ENCODE assay signal across 8 mouse cellular contexts in the genomic region with DNA sequence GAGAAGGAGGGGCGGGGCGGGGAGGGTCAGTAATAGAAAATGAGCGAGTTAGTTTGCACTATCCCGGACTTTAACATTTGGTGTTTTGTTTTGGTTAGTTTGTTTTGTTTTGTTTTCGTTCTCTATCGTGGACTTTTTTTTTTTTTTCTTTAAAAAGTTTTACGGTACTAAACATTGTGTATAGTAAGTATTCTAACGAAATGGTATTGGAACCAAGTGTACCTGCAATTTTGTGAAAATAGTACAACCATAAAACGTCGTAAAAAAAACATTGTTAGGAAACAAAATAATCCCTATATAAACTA. TPM values are rescaled to one million over a fixed set of nuclear protein-coding genes. Genes with fewer than 3 reads are reported as not detected.
DNase-seq lines count a peak whose midpoint lies in the region; ATAC-seq and TF ChIP-seq lines count a peak whose summit lies in the region.

Bche (minus strand) TSS at position 6 of the 305 bp plus-strand sequence.

- no peak for TF ChIP-seq CTCF in lung, embryonic 14.5 days (IDR thresholded peaks at IDR 0.05; ENCODE audit: low read depth)
- no peak for TF ChIP-seq CTCF in forebrain, postnatal 0 days (IDR thresholded peaks at IDR 0.05; ENCODE audit: low read depth)
- no peak for TF ChIP-seq CTCF in intestine, postnatal 0 days (IDR thresholded peaks at IDR 0.05; ENCODE audit: low read depth)
- no peak for TF ChIP-seq CTCF in olfactory bulb, adult 2 months (IDR thresholded peaks at IDR 0.05; ENCODE audit: insufficient read depth, low read depth, low read length)

- no peak for DNase-seq in lung, embryonic 14.5 days
- no peak for DNase-seq in lung, postnatal 10 days
- no peak for DNase-seq in forebrain, postnatal 0 days
- DNase-seq in thymus, postnatal 4 days = no peak
- no peak for DNase-seq in layer of hippocampus, adult 9-11 months
- no peak for DNase-seq in thymus, postnatal 0 days (ENCODE audit: low spot score)

- peak within 1 kb of the TSS; percentile 50 for H3K9ac ChIP-seq in lung, embryonic 14.5 days
- H3K9ac ChIP-seq in forebrain, postnatal 0 days = peak within 1 kb of the TSS; percentile 41
- peak within 1 kb of the TSS; percentile 51 for H3K9ac ChIP-seq in intestine, postnatal 0 days (ENCODE audit: low read depth, low read length)

- H3K9me3 ChIP-seq in lung, embryonic 14.5 days (ENCODE audit: low read depth, low read length) = no peaks in the 10 kb centered on the region
- H3K9me3 ChIP-seq in forebrain, postnatal 0 days (ENCODE audit: low read length) = no peaks in the 10 kb centered on the region
- no peaks in the 10 kb centered on the region for H3K9me3 ChIP-seq in intestine, postnatal 0 days (ENCODE audit: control insufficient read depth)

- no peak for ATAC-seq in lung, embryonic 14.5 days (ENCODE audit: insufficient read depth)
- no peak for ATAC-seq in forebrain, postnatal 0 days
- no peak for ATAC-seq in intestine, postnatal 0 days

- no peaks in the 10 kb centered on the region for H3K36me3 ChIP-seq in lung, embryonic 14.5 days (ENCODE audit: insufficient read depth)
- no peaks in the 10 kb centered on the region for H3K36me3 ChIP-seq in forebrain, postnatal 0 days (ENCODE audit: insufficient read depth)
- H3K36me3 ChIP-seq in intestine, postnatal 0 days (ENCODE audit: control insufficient read depth, insufficient read depth) = no peaks in the 10 kb centered on the region

- H3K4me1 ChIP-seq in lung, embryonic 14.5 days (ENCODE audit: insufficient read depth) = no peaks in the 10 kb centered on the region
- no peaks in the 10 kb centered on the region for H3K4me1 ChIP-seq in forebrain, postnatal 0 days (ENCODE audit: insufficient read depth)
- H3K4me1 ChIP-seq in intestine, postnatal 0 days (replicated peaks; ENCODE audit: control insufficient read depth, insufficient read depth, low read length) = no peaks in the 10 kb centered on the region
- peaks cover 6% of the 10 kb centered on the region for H3K4me1 ChIP-seq in olfactory bulb, adult 2 months (ENCODE audit: control insufficient read depth, insufficient read depth, low read length)

- peak within 1 kb of the TSS; percentile 36 for H3K4me3 ChIP-seq in lung, embryonic 14.5 days (ENCODE audit: low read depth, low read length)
- peak within 1 kb of the TSS; percentile 40 for H3K4me3 ChIP-seq in forebrain, postnatal 0 days (ENCODE audit: low read depth, low read length)
- peak within 1 kb of the TSS; percentile 51 for H3K4me3 ChIP-seq in intestine, postnatal 0 days (ENCODE audit: low read depth, low read length)
- peak within 1 kb of the TSS; percentile 52 for H3K4me3 ChIP-seq in olfactory bulb, adult 2 months (ENCODE audit: insufficient read depth, low read depth, low read length)

- TF ChIP-seq POLR2A in olfactory bulb, adult 2 months (IDR thresholded peaks at IDR 0.05; ENCODE audit: insufficient read depth, low read depth, low read length) = no peak

- no peaks in the 10 kb centered on the region for H3K27me3 ChIP-seq in lung, embryonic 14.5 days (ENCODE audit: insufficient read depth, low read length)
- no peaks in the 10 kb centered on the region for H3K27me3 ChIP-seq in forebrain, postnatal 0 days (ENCODE audit: insufficient read depth, low read length)
- H3K27me3 ChIP-seq in intestine, postnatal 0 days (replicated peaks; ENCODE audit: control insufficient read depth, insufficient read depth, low read length) = no peaks in the 10 kb centered on the region

- peak within 1 kb of the TSS; percentile 61 for H3K4me2 ChIP-seq in lung, embryonic 14.5 days
- H3K4me2 ChIP-seq in forebrain, postnatal 0 days (ENCODE audit: low read depth) = peak within 1 kb of the TSS; percentile 74
- peak within 1 kb of the TSS; percentile 68 for H3K4me2 ChIP-seq in intestine, postnatal 0 days (replicated peaks; ENCODE audit: low read depth)

- H3K27ac ChIP-seq in lung, embryonic 14.5 days (ENCODE audit: low read depth) = peak within 1 kb of the TSS; percentile 58; the same call in 1 of the 2 replicates
- H3K27ac ChIP-seq in forebrain, postnatal 0 days (ENCODE audit: low read depth, low read length) = no peak within 1 kb of the TSS
- peak within 1 kb of the TSS; percentile 74 for H3K27ac ChIP-seq in intestine, postnatal 0 days (ENCODE audit: low read depth, low read length)
- no peak within 1 kb of the TSS for H3K27ac ChIP-seq in olfactory bulb, adult 2 months (ENCODE audit: insufficient read depth, low read depth, low read length)

- 13% methylated on average over 10 of the region's 10 CpGs for WGBS in lung, embryonic 14.5 days
- 10% methylated on average over 10 of the region's 10 CpGs for WGBS in forebrain, postnatal 0 days
- WGBS in intestine, postnatal 0 days = 5% methylated on average over 10 of the region's 10 CpGs
- 7% methylated on average over 10 of the region's 10 CpGs for WGBS in olfactory bulb, adult 2 months

RNA-seq across cellular contexts. Expression of gene Bche, which starts in this region (rescaled TPM):
- polyA plus RNA-seq in lung, embryonic 14.5 days (2014; fragmentation: Nextera tagmentation; extraction: Ambion mirVana) = 8.0 and 8.8 TPM in 2 replicates
- 2.5 and 2.6 TPM in 2 replicates for total RNA-seq in forebrain, postnatal 0 days (2014; rRNA removed)
- 1.1 and 1.5 TPM in 2 replicates for polyA plus RNA-seq in forebrain, postnatal 0 days (2015; fragmentation: Nextera tagmentation; extraction: Ambion mirVana)
- 7.0 and 8.7 TPM in 2 replicates for polyA plus RNA-seq in intestine, postnatal 0 days (2015; fragmentation: Nextera tagmentation; extraction: Ambion mirVana)
- not detected in 2 replicates for polyA plus RNA-seq in olfactory bulb, adult 2 months (2012; ENCODE audit: insufficient read depth, insufficient read length, low replicate concordance, missing spikeins)
- 1.4 and 2.0 TPM in 2 replicates for polyA plus RNA-seq in thymus, postnatal 0 days (2015; fragmentation: Nextera tagmentation; extraction: Ambion mirVana)

Comparison
In these comparisons a context has a peak if more than half of its experiments do, and no peak if none do; other contexts are left out.
1. H3K27ac ChIP-seq: peak in lung, embryonic 14.5 days (single experiment) and intestine, postnatal 0 days (single experiment); none in forebrain, postnatal 0 days (single experiment) and olfactory bulb, adult 2 months (single experiment).
2. Peak in every context shown above with its lines, with median percentiles within 50 percentile points of each other: H3K4me2 ChIP-seq, H3K4me3 ChIP-seq and H3K9ac ChIP-seq.